Mouse (Mus musculus): ENCODE data around the gene Brd9.
A peak's percentile ranks its signal among the peaks of the same experiment; 100 is the strongest.

Brd9 gene

GRCm38 (mm10) chr13:73937321-73938176 is at the start of gene Brd9, which contains the start of gene Trip13:
Gene Brd9, plus strand, starts transcription at chr13:73937811.
Gene Trip13, minus strand, starts transcription at chr13:73937784.
- peak; percentile 95 to 97 for DNase-seq

GRCm38 (mm10) chr13:73892493-73893178 is 45.0 kb upstream of the Brd9 start:
- DNase-seq: peak; percentile 43 to 62

GRCm38 (mm10) chr13:73897561-73897960 is 40.0 kb upstream of the Brd9 start:
- no peak for DNase-seq

GRCm38 (mm10) chr13:73907136-73907535 is 30.5 kb upstream of the Brd9 start:
- DNase-seq: no peak

- DNase-seq: peak; percentile 24 to 46
Measured at GRCm38 (mm10) chr13:73907683-73908412, 29.8 kb upstream of the Brd9 start.

GRCm38 (mm10) chr13:73913066-73913465 is 24.5 kb upstream of the Brd9 start:
- DNase-seq: no peak

GRCm38 (mm10) chr13:73932201-73932600 is 5.4 kb upstream of the Brd9 start:
- DNase-seq: no peak

- DNase-seq: no peak
Measured at GRCm38 (mm10) chr13:73936938-73937320, 682 bp upstream of the Brd9 start.

GRCm38 (mm10) chr13:73938177-73938560 is 558 bp downstream of the Brd9 start:
- peak in 1 of 2 experiments; percentile 7 for DNase-seq

GRCm38 (mm10) chr13:73939101-73939500 is 1.5 kb downstream of the Brd9 start:
- no peak for DNase-seq

GRCm38 (mm10) chr13:73944606-73945005 is 7.0 kb downstream of the Brd9 start:
- no peak for DNase-seq

GRCm38 (mm10) chr13:73953551-73954130 is 16.0 kb downstream of the Brd9 start:
- no peak for DNase-seq

GRCm38 (mm10) chr13:73954666-73955065 is 17.1 kb downstream of the Brd9 start:
- DNase-seq: no peak

- no peak for DNase-seq
Measured at GRCm38 (mm10) chr13:73955531-73955930, 17.9 kb downstream of the Brd9 start.

GRCm38 (mm10) chr13:73960117-73960652 is 22.6 kb downstream of the Brd9 start:
- DNase-seq: no peak

- DNase-seq: peak in 1 of 2 experiments; percentile 11
Measured at GRCm38 (mm10) chr13:73961177-73961576, 23.6 kb downstream of the Brd9 start.

GRCm38 (mm10) chr13:73963551-73963950 is 25.9 kb downstream of the Brd9 start, which contains the start of gene Zdhhc11:
Gene Zdhhc11, plus strand, starts transcription at chr13:73963851.
- DNase-seq: no peak

GRCm38 (mm10) chr13:73970545-73971448 is 33.2 kb downstream of the Brd9 start:
- peak; percentile 56 to 75 for DNase-seq

GRCm38 (mm10) chr13:73974523-73974922 is 36.9 kb downstream of the Brd9 start:
- DNase-seq: no peak

- no peak for DNase-seq
Measured at GRCm38 (mm10) chr13:73976935-73977334, 39.3 kb downstream of the Brd9 start.

GRCm38 (mm10) chr13:73990325-73990724 is 52.7 kb downstream of the Brd9 start:
- DNase-seq: no peak

Data from kidney, postnatal 4 days (tissue).